Mouse (Mus musculus) embryonic fibroblast, embryonic 13.5 days (primary cell): ENCODE data around the gene Mrm2. TPM values are rescaled to one million over a fixed set of nuclear protein-coding genes. Genes with fewer than 3 reads are reported as not detected.

Source experiments
- H3K27ac ChIP-seq: 2 replicates; pipeline ENCODE4 v1.5.1; 2012; ENCODE audit warnings: low read length, control low read depth, inconsistent platforms; ENCODE audit not compliant: insufficient read depth
- H3K4me1 ChIP-seq: 2 replicates; pipeline ENCODE4 v1.6.1; 2011; ENCODE audit warnings: low read length; ENCODE audit not compliant: control insufficient read depth, insufficient read depth
- H3K4me3 ChIP-seq: 2 replicates; pipeline ENCODE4 v1.5.1; 2011; ENCODE audit warnings: mild to moderate bottlenecking, control low read depth, low read length; ENCODE audit not compliant: insufficient read depth
- CTCF ChIP-seq: IDR thresholded peaks from 2 replicates; pipeline ENCODE4 v1.5.1; 2011; ENCODE audit warnings: mild to moderate bottlenecking, control low read depth, low read length, moderate library complexity, borderline replicate concordance; ENCODE audit not compliant: insufficient read depth
- POLR2A ChIP-seq: IDR thresholded peaks from 2 replicates; pipeline ENCODE4 v1.6.1; 2011; ENCODE audit warnings: low read depth, mild to moderate bottlenecking, control low read depth, low read length, moderate library complexity
- polyA plus RNA-seq: library from polyadenylated mRNA; stranded (reverse); fragments of >200 nt; gene quantifications from 2 replicates; pipeline ENCODE4 v1.2.4, GENCODE M21; 2011; ENCODE audit warnings: low read depth; ENCODE audit not compliant: missing spikeins, insufficient read length

The Mrm2 gene
- polyA plus RNA-seq, 1 experiment = 8.3 TPM

DNA sequence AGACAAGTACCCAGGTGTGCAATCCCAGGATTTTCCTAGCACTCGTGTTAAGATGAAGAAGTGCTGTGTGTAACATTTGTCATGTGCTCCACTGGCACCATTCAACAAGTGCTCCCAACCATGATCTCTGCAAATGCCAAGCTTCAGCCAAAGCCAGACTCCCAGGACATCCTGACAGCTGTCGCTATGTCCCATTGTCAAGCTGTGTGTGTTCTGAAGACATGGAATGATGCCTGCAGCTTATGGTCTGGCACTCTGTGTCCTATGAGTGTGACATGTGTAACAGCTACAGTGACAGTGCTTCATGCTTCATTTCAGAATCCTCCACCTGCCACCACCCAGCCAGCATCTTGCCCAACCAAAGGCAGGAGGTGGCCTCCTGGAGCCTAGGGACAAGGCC lies 47.7 kb downstream of the Mrm2 start:
- Histone ChIP-seq H3K4me3 (no peak overlapping the region), H3K4me1 (no peaks in the 10 kb centered on the region), H3K27ac (no peak overlapping the region)
- TF ChIP-seq CTCF (no peak), POLR2A (no peak)

DNA sequence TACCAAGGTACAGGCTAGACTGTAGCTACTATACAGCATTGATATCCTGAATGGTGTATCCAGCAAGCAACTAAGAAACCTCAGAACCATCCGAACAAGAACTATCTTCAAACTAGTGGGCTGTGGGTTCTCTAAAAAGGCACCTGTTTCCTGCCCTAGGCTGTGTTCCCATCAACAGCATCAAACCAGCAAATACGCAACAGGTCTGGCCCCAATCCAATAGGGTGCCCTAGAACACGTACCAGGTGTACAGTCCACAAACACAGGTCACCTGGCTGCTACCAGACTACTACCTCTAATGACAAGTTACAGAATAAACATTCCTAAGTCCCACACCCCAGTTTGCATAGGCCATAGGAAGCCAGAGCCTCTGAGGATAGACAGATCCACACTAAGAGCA lies 48.8 kb downstream of the Mrm2 start:
- H3K4me3 ChIP-seq = no peak overlapping the region
- H3K27ac ChIP-seq = no peak overlapping the region
- TF ChIP-seq CTCF = no peak
- TF ChIP-seq POLR2A = no peak
- no peaks in the 10 kb centered on the region for H3K4me1 ChIP-seq

DNA sequence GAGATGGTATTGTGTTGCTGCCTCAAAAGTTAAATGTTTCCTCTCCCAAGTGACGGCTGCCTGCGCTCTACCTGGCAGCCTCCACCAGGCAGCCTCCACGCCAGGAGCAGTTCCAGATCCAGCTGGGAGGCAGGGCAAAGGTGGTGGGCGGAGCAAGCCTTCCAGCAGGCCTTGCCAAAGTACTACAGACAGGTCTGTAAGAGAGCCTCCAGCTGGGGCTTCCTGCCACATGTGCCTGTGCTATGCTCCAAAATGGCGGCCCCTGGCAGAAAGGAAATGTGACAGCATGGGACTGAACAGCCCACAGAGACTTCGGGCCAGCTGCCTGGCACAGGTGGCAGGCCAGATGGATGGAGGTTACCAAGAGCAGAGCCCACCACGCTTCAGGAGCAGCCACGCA lies 49.3 kb downstream of the Mrm2 start:
- Histone ChIP-seq H3K4me3 (no peak overlapping the region), H3K27ac (no peak overlapping the region), H3K4me1 (no peaks in the 10 kb centered on the region)
- TF ChIP-seq POLR2A (no peak), CTCF (no peak)

DNA sequence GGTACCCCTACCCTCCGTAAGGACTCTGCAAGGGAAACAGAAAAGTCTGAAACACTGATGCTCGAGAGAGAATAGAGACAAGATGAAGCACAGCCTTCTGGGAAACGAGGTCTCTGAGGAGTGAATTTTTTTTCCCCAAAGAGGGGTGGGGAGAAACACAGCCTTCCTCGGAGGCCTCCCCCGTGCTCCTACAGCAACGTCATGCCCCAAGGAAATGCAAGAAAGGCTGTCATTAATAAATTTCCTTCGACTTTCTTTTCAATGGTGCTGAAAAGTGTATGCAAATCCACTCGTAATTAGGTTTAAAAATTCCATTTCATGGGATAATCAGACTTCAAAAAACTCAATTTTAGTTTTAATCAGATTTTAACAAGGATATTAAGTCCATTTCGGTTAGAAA lies 51.5 kb downstream of the Mrm2 start:
- H3K4me1 ChIP-seq = no peaks in the 10 kb centered on the region
- no peak overlapping the region for H3K4me3 ChIP-seq
- TF ChIP-seq CTCF = no peak
- TF ChIP-seq POLR2A = no peak
- no peak overlapping the region for H3K27ac ChIP-seq

Other genes starting within 250 kb of the Mrm2 start
- 21.3 and 22.6 TPM in 2 replicates for gene Mad1l1, start 10.3 kb downstream of the Mrm2 start, polyA plus RNA-seq
- 13.2 and 13.8 TPM in 2 replicates for gene Nudt1, start 10.2 kb downstream of the Mrm2 start, polyA plus RNA-seq
- 15.2 and 16.4 TPM in 2 replicates for gene Snx8, start 57.4 kb upstream of the Mrm2 start, polyA plus RNA-seq
- 149 and 201 TPM in 2 replicates for gene Eif3b, start 87.4 kb upstream of the Mrm2 start, polyA plus RNA-seq
- gene Gm4869, start 113.7 kb upstream of the Mrm2 start, polyA plus RNA-seq = not detected in 2 replicates
- 31.6 and 66.5 TPM in 2 replicates for gene Chst12, start 173.7 kb upstream of the Mrm2 start, polyA plus RNA-seq
- not detected in 2 replicates for gene Grifin, start 233.2 kb upstream of the Mrm2 start, polyA plus RNA-seq